Mouse (Mus musculus) megakaryocyte, adult 5-6 weeks (primary cell): ENCODE results near the gene Kirrel3. TPM values are rescaled to one million over a fixed set of nuclear protein-coding genes. Genes with fewer than 3 reads are reported as not detected.
A peak's percentile ranks its signal among the peaks of the same experiment; 100 is the strongest.

ENCODE experiments used
- ATAC-seq: 2 replicates; pipeline ENCODE4 v1.8.0; 2016; ENCODE audit warnings: mild to moderate bottlenecking, inconsistent platforms; ENCODE audit not compliant: poor library complexity, severe bottlenecking
- total RNA-seq, 2 experiments: library from RNA; stranded (forward) in 1 of 2; stranded (reverse) in 1 of 2; fragments of 153-499, 151-499 nt in 1 of 2; fragments of 221-1000, 200-1000 nt in 1 of 2; gene quantifications; 2 replicates each; pipeline versions ENCODE4 v1.2.3 to v1.2.4; 2015 to 2017

Kirrel3 gene
- total RNA-seq, 2 experiments from 2014 or later, result not detected

GRCm38 (mm10) chr9:34975245-34975644 lies 489.6 kb downstream of the Kirrel3 start:
- no peak for ATAC-seq

- ATAC-seq, result no peak
These were observed 491.1 kb downstream of the Kirrel3 start for GRCm38 (mm10) chr9:34976596-34977462.

- no peak for ATAC-seq
These were observed 492.0 kb downstream of the Kirrel3 start for GRCm38 (mm10) chr9:34977700-34978099.

- no peak for ATAC-seq
These were observed 492.5 kb downstream of the Kirrel3 start for GRCm38 (mm10) chr9:34978229-34978628.

DNA sequence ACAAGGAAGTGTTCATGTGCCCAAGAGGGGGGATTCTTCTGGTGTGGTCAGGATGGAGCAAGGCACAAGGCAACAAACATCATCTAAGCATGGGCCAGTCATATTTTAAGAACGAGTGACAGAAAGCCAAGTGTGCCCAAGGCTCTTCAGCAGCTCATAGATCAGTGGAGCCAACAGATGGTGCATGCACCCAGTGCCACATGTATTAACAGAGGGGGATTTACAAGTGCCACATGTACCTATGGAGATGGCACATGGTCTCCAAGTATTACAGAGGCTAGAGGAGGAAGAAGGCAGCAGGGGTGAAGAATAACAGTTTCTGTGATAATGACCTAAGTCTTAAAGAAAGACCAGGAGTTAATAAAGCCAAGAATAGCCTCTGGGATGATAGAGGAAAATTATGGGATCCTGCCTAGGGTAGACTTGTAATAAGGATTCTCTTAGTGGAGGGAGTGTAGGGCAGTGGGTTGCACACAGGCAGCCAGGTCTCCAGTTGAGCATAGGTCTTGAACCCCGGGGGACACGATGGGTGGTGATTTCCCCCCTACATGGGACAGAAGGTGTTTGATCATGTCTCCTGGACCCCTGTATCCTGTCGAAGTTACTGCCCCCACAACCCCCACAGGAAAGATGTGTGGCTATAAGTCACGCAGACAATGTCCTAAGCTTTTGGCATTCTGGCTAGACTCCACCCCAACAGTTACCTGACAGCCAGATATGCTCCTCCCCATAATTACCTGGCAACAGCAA lies 495.0 kb downstream of the Kirrel3 start:
- no peak for ATAC-seq

DNA sequence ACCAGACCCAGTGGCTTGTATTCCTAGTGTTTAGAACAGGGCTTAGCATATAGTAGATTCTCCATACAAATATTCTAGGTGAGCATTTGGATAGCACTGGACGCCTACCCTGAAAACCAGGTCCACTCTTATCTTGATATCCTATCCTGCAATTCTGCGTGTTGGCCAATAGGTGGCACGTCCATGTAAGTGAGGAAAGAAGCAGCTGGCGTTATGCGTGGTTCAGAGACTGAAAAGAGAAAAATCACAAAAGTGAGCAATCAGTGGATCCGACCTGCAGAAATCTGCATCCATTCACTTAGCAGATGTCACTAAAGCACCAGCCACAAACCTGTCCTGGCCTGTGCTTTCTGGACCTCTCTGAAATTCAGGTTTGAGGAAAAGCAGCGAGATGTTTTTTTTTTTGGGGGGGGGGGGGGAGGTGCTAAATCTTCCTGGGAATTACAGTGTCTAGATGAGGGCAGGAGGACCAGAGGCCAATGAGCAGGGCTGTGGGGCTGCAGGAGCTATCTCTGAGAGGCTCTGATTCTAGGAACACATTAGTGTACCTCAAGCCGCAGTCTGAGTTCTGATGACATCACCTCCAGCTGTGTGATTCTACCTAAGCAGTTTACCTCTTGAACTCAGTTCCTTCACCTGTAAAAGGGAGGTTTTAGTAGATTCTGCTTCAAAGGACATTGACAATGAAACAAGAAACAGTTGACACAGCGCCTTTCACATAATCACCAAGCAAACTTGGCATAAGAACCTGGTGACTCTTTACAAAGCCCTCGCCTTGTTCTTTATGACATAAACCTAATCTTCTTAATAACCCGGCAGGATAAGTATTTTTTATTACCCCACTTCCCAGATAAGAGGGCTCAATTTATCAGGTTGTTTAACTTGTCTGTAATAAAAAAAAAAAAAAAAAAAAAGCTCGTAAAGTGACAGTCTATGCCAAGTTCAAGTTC lies 498.1 kb downstream of the Kirrel3 start:
- ATAC-seq, result peak; percentile 88

- no peak for ATAC-seq
These were observed 500.5 kb downstream of the Kirrel3 start for GRCm38 (mm10) chr9:34986156-34986555.

- ATAC-seq, result no peak
These were observed 501.9 kb downstream of the Kirrel3 start for GRCm38 (mm10) chr9:34987422-34988148.

DNA sequence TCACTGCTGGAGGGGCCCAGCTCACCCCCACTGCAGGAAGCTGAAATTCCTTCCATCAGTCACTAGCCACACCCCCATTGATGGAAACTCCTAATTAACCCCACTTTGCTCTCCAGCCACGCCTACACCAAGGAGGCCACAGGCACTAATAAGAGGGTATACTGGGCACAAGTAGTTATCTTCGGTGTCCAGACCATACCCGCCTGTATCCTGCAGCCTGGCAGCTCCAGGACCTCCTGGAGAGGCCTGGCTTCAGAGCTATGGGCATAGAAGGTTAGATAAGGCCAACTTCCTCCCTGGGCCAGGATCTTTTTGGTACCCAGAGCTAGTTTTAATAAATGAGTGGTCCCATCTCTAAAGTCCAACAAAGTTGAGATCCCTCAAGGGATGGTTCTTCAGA lies 503.0 kb downstream of the Kirrel3 start:
- ATAC-seq, result no peak

DNA sequence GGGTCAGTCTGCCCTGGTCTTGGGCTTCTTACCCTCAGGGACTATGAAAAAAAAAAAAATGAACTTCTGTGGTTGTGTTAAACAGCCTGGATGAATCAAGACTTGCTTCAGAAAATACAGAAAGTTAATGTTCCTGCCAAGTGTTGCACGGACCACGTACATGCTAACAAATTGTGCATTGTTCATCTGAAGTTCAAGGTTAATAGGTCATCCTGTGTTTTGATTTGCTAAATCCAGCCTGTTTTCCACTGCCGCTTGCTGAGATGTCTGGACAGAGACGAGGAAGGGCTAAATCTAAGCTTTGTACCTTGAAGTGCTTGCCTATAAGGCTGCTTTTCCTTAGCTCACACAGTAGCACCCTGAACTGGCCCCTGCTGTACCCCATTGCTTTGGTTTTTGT lies 506.5 kb downstream of the Kirrel3 start:
- no peak for ATAC-seq

- no peak for ATAC-seq
These were observed 507.9 kb downstream of the Kirrel3 start for GRCm38 (mm10) chr9:34993467-34994211.

- no peak for ATAC-seq
These were observed 509.4 kb downstream of the Kirrel3 start for GRCm38 (mm10) chr9:34995078-34995477.

DNA sequence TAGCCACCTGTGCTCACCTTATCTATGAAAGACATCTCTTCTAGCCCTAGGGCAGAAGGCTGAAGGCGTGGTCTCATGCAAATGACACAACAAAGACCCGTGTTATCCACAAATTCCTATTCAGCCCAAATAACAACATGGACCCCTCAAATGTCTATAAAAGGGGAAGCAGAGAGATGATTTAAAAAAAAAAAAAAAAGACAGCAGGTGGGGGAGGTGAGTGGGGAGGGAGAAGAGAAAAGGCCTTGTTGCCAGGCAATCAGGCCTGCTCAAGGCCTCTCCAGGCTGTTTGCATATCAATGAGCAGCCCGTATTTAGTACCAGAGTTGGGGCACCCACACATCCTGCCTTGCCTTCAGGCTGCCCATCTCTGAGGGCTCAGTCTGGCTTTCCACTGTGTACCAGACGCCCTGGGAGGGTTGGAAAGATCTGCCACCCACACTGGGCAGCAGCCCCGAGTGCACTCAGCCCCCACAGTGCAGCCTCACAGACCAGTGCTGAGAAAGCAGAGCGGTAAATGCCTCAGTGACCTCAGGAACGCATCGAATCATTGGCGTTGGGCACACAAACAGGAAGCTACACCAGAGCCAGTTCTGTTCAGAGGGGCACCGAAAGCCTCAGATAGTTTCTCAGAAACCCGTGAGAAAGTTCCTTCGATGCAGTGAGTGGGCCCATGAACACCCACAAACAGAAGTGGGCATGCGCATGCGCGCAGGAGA lies 510.1 kb downstream of the Kirrel3 start:
- no peak for ATAC-seq

- no peak for ATAC-seq
These were observed 512.5 kb downstream of the Kirrel3 start for GRCm38 (mm10) chr9:34997880-34998865.

DNA sequence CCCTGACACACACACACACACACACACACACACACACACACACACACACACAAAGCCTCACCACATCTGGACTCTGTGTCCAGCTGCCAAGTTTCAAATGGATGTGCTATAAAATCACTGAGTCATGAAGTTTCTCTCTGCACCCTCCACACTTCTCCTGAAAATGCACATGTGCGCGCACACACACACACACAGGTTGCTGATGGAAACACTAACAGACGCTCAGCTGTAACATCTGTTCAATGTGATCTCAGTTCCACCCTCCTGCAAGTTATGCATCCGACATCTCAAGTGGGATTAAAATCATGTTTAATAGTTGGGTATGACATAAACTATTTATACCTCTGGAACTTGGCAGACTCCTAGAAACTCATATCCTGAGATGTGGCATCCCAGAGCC lies 518.4 kb downstream of the Kirrel3 start:
- ATAC-seq, result no peak

GRCm38 (mm10) chr9:35007697-35008341 lies 522.1 kb downstream of the Kirrel3 start:
- ATAC-seq, result no peak

DNA sequence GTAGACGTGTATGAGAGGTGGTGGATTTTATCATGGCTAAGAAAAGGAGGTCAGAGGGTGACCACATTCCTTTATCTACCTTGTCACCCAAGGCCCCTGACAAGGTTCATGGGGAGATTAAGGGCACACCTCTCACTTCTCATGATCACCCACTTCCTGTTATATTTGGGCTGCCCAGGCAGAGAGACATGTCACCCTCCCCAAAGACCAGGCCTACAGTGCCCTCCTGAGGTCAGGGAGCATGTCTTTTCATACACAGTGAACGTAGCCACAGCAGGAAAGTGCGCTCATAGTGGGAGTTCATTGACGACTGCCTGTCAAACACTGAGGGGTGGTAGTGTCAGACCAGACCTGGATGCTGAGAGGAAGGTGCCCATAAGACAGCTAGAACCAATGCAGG lies 531.1 kb downstream of the Kirrel3 start:
- ATAC-seq, result peak; percentile 77
